Mouse (Mus musculus) limb, embryonic 12.5 days (tissue): ENCODE measurements around the gene Opa1. TPM values are rescaled to one million over a fixed set of nuclear protein-coding genes. Genes with fewer than 3 reads are reported as not detected.

Experiments used
- ATAC-seq: fragments of 200-750 bp; cut with Nextera tagmentation; 2 replicates; pipeline ENCODE4 v1.8.0; 2017; ENCODE audit warnings: low read depth, moderate TSS enrichment; ENCODE audit not compliant: insufficient number of reproducible peaks, insufficient read depth, low FRiP score, low TSS enrichment
- H3K27ac ChIP-seq: fragments of 300-500 bp; sonication (generic); 2 replicates; pipeline ENCODE4 v1.5.1; 2016; ENCODE audit warnings: mild to moderate bottlenecking, moderate library complexity
- H3K27me3 ChIP-seq: fragments of 300-500 bp; sonication (generic); 2 replicates; pipeline ENCODE4 v1.6.1; 2016; ENCODE audit warnings: mild to moderate bottlenecking, moderate library complexity
- H3K36me3 ChIP-seq: fragments of 300-500 bp; sonication (generic); 2 replicates; pipeline ENCODE4 v1.6.1; 2016; ENCODE audit warnings: mild to moderate bottlenecking, moderate library complexity
- H3K4me1 ChIP-seq: fragments of 300-500 bp; sonication (generic); replicated peaks from 2 replicates; pipeline ENCODE4 v1.6.1; 2016
- H3K4me2 ChIP-seq: fragments of 300-500 bp; sonication (generic); 2 replicates; pipeline ENCODE4 v1.6.1; 2016; ENCODE audit warnings: mild to moderate bottlenecking, moderate library complexity
- H3K4me3 ChIP-seq: fragments of 300-500 bp; sonication (generic); replicated peaks from 2 replicates; pipeline ENCODE4 v1.5.1; 2016; ENCODE audit warnings: mild to moderate bottlenecking
- H3K9ac ChIP-seq: fragments of 300-500 bp; sonication (generic); replicated peaks from 2 replicates; pipeline ENCODE4 v1.6.1; 2016; ENCODE audit warnings: mild to moderate bottlenecking, moderate library complexity
- H3K9me3 ChIP-seq: fragments of 300-500 bp; sonication (generic); 2 replicates; pipeline ENCODE4 v1.6.1; 2016; ENCODE audit warnings: mild to moderate bottlenecking, moderate library complexity
- WGBS: fragments of 180-500 bp; shearing (Covaris S2); methylation state at CpG from one replicate; pipeline ENCODE4 v1.1.7; 2016; 5-methylcytosine and 5-hydroxymethylcytosine counted together
- polyA plus RNA-seq: library from polyadenylated mRNA; unstranded; fragments of >200 nt; fragmentation: Nextera tagmentation; extraction: Ambion mirVana; gene quantifications from 2 replicates; pipeline ENCODE4 v1.2.1, GENCODE M21; 2016

Opa1 gene
- polyA plus RNA-seq, 1 experiment from 2014 or later = 40.0 TPM

GRCm38 (mm10) chr16:29673230-29673629 is 94.1 kb downstream of the Opa1 start:
- 95% methylated on average over 3 of the region's 3 CpGs for WGBS
- Histone ChIP-seq H3K4me2 (no peak overlapping the region), H3K4me1 (no peaks in the 10 kb centered on the region), H3K4me3 (no peak overlapping the region), H3K9ac (no peak overlapping the region), H3K27ac (no peak overlapping the region), H3K9me3 (no peaks in the 10 kb centered on the region), H3K36me3 (no peaks in the 10 kb centered on the region), H3K27me3 (no peaks in the 10 kb centered on the region)
- ATAC-seq = no peak

DNA sequence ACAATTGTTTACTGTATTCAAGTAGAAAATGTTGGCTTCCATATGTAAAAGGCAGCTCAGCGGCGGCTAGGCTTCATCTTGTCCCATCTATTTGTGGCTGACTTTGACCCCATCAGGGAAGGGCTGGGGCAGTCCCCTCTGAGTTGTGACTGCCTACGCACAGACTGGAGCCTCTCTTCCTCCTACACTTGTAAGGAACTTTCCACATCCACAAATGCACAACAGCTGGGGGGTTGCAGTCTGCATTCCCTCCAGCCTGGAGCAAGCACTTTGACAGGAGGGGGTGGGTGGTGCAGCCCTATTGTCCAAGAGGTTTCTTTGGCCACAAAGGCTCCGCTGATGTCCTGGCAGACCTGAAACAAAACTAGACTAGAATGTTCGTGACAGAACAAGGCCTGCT is 100.5 kb downstream of the Opa1 start:
- no peak for ATAC-seq
- 78% methylated on average over 5 of the region's 5 CpGs for WGBS
- H3K4me2 ChIP-seq = no peak overlapping the region

GRCm38 (mm10) chr16:29680548-29681175 is 101.5 kb downstream of the Opa1 start:
- Histone ChIP-seq H3K4me1 (peaks cover 12% of the 10 kb centered on the region), H3K9me3 (no peaks in the 10 kb centered on the region), H3K9ac (no peak overlapping the region), H3K4me2 (no peak overlapping the region), H3K27ac (no peak overlapping the region), H3K4me3 (no peak overlapping the region), H3K36me3 (no peaks in the 10 kb centered on the region), H3K27me3 (peaks cover 5% of the 10 kb centered on the region; the same call in 1 of the 2 replicates)
- 61% methylated on average over 18 of the region's 18 CpGs for WGBS
- no peak for ATAC-seq

More for the DNA sequence above, 100.5 kb downstream of the Opa1 start:
- Histone ChIP-seq H3K9me3 (no peaks in the 10 kb centered on the region), H3K27ac (no peak overlapping the region), H3K27me3 (peaks cover 5% of the 10 kb centered on the region; the same call in 1 of the 2 replicates), H3K36me3 (no peaks in the 10 kb centered on the region), H3K4me1 (peaks cover 12% of the 10 kb centered on the region), H3K4me3 (no peak overlapping the region), H3K9ac (no peak overlapping the region)

- H3K9ac ChIP-seq = no peak overlapping the region
- ATAC-seq = no peak
- no peak overlapping the region for H3K4me3 ChIP-seq
- peak overlapping the region; percentile 35 for H3K4me2 ChIP-seq
- H3K4me1 ChIP-seq = peaks cover 12% of the 10 kb centered on the region
- H3K36me3 ChIP-seq = no peaks in the 10 kb centered on the region
- H3K27me3 ChIP-seq = peaks cover 8% of the 10 kb centered on the region; the same call in 1 of the 2 replicates
- WGBS = 36% methylated on average over 17 of the region's 17 CpGs
- no peaks in the 10 kb centered on the region for H3K9me3 ChIP-seq
- no peak overlapping the region for H3K27ac ChIP-seq
Observed at GRCm38 (mm10) chr16:29682555-29683431, 103.7 kb downstream of the Opa1 start.

DNA sequence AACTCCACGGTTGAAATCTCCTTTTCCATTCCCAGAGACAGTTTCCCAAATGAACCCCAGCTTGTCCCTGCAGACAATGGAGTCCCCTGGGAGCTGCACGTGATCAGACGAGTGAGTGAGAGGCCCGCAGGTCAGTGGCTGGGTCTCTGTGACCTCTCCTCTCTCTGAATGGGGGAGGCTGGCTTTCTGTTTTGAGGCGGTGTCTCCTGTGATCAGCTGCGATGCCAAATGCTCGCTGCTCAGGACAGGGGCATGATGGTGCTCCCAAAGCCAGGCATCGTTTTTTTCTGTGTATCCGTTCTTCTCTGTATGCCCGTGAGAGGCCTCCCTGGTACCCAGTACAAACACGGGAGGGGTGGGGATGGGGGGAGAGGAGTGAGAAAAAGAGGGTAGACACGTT is 104.4 kb downstream of the Opa1 start:
- Histone ChIP-seq H3K4me2 (peak overlapping the region; percentile 35), H3K9me3 (no peaks in the 10 kb centered on the region), H3K36me3 (no peaks in the 10 kb centered on the region), H3K4me3 (no peak overlapping the region), H3K9ac (no peak overlapping the region), H3K27ac (no peak overlapping the region), H3K27me3 (peaks cover 8% of the 10 kb centered on the region; the same call in 1 of the 2 replicates), H3K4me1 (peaks cover 18% of the 10 kb centered on the region)
- 14% methylated on average over 12 of the region's 12 CpGs for WGBS
- no peak for ATAC-seq

DNA sequence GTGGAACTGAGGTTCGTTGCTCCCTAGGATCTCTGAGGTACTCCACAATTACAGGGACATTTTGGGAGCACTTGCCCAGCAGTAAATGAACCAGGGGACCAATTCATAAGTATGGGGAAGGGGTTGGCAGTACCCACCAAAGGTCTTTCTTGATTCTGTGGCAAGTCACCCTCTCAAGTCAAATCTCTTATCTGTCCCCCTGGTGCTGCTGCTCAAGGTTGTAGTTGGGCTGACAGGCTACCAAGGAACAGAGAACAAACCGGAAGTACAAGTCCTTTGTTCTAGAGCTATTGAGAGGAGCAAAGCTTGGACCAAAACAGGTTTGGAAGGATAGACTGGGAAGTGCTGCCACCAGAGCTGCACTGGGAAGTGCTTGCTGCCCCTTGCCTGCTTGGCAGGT is 105.0 kb downstream of the Opa1 start:
- Histone ChIP-seq H3K27me3 (peaks cover 8% of the 10 kb centered on the region; the same call in 1 of the 2 replicates), H3K4me1 (peaks cover 20% of the 10 kb centered on the region), H3K9ac (no peak overlapping the region), H3K36me3 (no peaks in the 10 kb centered on the region), H3K9me3 (no peaks in the 10 kb centered on the region), H3K4me3 (no peak overlapping the region), H3K4me2 (no peak overlapping the region), H3K27ac (no peak overlapping the region)
- WGBS = 72% methylated on average over 2 of the region's 2 CpGs
- no peak for ATAC-seq

DNA sequence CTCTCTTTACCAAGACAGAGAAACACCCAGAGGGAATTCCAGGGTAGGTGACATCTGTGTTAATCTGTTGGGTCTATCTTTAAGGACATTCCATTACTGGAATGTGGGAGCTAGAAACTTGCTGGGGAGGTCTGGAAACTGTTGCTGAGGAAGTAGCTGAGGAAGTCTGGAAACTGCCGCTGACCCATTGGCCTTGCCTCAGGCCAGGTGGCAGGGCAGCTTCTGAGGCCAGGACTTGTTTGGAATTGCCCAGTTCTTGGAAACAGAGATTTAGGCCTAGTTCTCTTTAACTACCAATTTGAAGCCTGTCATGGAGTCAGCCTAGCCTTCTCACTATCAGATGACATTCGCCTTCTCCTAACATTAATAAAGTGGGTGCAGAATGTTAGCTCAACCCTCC is 105.5 kb downstream of the Opa1 start:
- no peaks in the 10 kb centered on the region for H3K36me3 ChIP-seq
- no peak overlapping the region for H3K27ac ChIP-seq
- no peak overlapping the region for H3K4me2 ChIP-seq
- WGBS = 92% methylated on average over 2 of the region's 2 CpGs
- no peak overlapping the region for H3K9ac ChIP-seq
- H3K27me3 ChIP-seq = peaks cover 8% of the 10 kb centered on the region; the same call in 1 of the 2 replicates
- no peak overlapping the region for H3K4me3 ChIP-seq
- H3K9me3 ChIP-seq = no peaks in the 10 kb centered on the region
- no peak for ATAC-seq
- peaks cover 20% of the 10 kb centered on the region for H3K4me1 ChIP-seq

- Histone ChIP-seq H3K27me3 (0 out of 2 replicates have a peak, but pooled peaks cover 8% of the 10 kb centered on the region), H3K4me3 (no peak overlapping the region), H3K9ac (no peak overlapping the region), H3K4me2 (no peak overlapping the region), H3K9me3 (no peaks in the 10 kb centered on the region), H3K4me1 (peaks cover 20% of the 10 kb centered on the region), H3K36me3 (no peaks in the 10 kb centered on the region), H3K27ac (no peak overlapping the region)
- 76% methylated on average over 6 of the region's 6 CpGs for WGBS
- ATAC-seq = no peak
Observed at GRCm38 (mm10) chr16:29686141-29686540, 107.0 kb downstream of the Opa1 start.

GRCm38 (mm10) chr16:29687987-29688885 is 109.1 kb downstream of the Opa1 start:
- ATAC-seq = no peak
- Histone ChIP-seq H3K9me3 (no peaks in the 10 kb centered on the region), H3K27me3 (0 out of 2 replicates have a peak, but pooled peaks cover 10% of the 10 kb centered on the region), H3K27ac (no peak overlapping the region), H3K36me3 (no peaks in the 10 kb centered on the region), H3K4me2 (no peak overlapping the region), H3K4me1 (peaks cover 18% of the 10 kb centered on the region), H3K9ac (no peak overlapping the region), H3K4me3 (no peak overlapping the region)
- WGBS = 37% methylated on average over 17 of the region's 17 CpGs

DNA sequence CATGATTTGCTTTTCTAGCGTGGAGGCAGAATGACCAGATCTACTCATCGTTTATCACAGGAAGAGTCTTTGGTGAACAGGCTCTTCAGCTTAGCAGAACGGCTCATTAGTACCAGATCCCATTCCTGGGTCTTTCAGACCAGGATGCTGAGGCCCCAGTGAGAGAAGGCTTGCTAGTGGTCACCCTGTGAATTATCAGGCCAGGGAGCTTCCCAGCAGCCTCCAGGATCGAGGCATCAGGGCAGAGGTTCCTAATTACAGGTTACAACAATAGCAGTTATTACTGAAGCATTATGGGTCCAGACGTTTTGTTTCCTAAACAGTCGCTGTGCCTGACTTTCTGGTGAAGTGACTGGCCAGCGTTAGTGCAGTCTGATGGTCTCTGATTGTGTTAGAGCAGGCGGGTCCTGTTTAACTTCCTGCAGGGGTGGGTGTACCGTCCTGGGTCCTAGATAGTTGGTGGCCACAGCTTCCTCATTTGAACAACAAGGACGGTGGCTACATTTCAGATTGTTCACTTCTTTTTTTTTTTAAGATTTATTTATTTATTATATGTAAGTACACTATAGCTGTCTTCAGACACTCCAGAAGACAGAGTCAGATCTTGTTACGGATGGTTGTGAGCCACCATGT is 110.2 kb downstream of the Opa1 start:
- Histone ChIP-seq H3K9me3 (no peaks in the 10 kb centered on the region), H3K27ac (no peak overlapping the region), H3K4me3 (no peak overlapping the region), H3K4me2 (no peak overlapping the region), H3K27me3 (peaks cover 13% of the 10 kb centered on the region), H3K9ac (no peak overlapping the region), H3K36me3 (no peaks in the 10 kb centered on the region), H3K4me1 (peaks cover 19% of the 10 kb centered on the region)
- 38% methylated on average over 11 of the region's 11 CpGs for WGBS
- ATAC-seq = no peak
